Mouse (Mus musculus) thymus, adult 2 months (tissue): ENCODE measurements around the gene Gm973.

Experiments
- CTCF ChIP-seq: fragments of 200-500 bp; IDR thresholded peaks from 2 replicates; pipeline ENCODE4 v1.5.1; 2012; ENCODE audit warnings: mild to moderate bottlenecking, control low read depth, low read length, moderate library complexity, borderline replicate concordance; ENCODE audit not compliant: control insufficient read depth, poor library complexity, insufficient read depth; ENCODE audit errors: extremely low read depth
- POLR2A ChIP-seq: fragments of 200-500 bp; IDR thresholded peaks from 2 replicates; pipeline ENCODE4 v1.6.1; 2012; ENCODE audit warnings: mild to moderate bottlenecking, low read length, control low read depth, moderate library complexity; ENCODE audit not compliant: control insufficient read depth, poor library complexity, insufficient read depth; ENCODE audit errors: extremely low read depth

DNA sequence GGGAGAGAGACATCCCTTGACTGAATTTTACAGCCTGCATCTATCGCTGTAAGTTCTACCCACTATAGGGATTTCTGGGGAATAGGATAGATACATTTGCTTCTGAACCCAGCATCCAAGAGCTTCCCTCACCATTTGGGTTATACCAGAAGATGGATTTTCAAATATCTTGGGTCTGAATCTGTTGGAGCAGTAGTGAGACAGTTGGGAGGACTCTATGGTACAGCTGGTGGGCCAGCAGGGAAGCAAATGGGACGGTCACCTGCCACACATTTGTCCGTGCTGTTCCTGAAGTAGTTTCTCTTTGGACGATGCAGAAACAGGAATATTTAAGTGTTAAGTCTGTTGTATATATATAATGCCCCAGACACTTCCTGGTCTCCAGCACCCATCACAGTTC, 51.5 kb downstream of the Gm973 start:
- TF ChIP-seq POLR2A: no peak
- no peak for TF ChIP-seq CTCF
